ENCODE assay signal across 19 mouse cellular contexts in genomic region chr3:54480251-54480650, GRCm38 (mm10).
DNase-seq lines count a peak whose midpoint lies in the region; TF ChIP-seq lines count a peak whose summit lies in the region.
"Had no signal": no experiment of that assay in that cellular context is flagged by ENCODE, and none has a peak within 500 bp of the region (broad histone marks: within the 10 kb centered on the region; RNA-seq: fewer than 3 reads in every experiment).

No protein-coding gene starts in this region.

- H3K4me3 ChIP-seq in gastrocnemius, adult 2 months: no peak overlapping the region
- no peak overlapping the region for H3K4me3 ChIP-seq in heart, embryonic 10.5 days
- H3K4me3 ChIP-seq: erythroblast, embryonic 14.5 days; hindbrain, embryonic 15.5 days; intestine, embryonic 15.5 days; kidney, embryonic 15.5 days; limb, embryonic 10.5 days; midbrain, embryonic 10.5 days had no signal

- WGBS in heart, embryonic 10.5 days: 70% methylated on average over 6 of the region's 6 CpGs

- no peaks in the 10 kb centered on the region for H3K9me3 ChIP-seq in heart, embryonic 10.5 days
- H3K9me3 ChIP-seq: hindbrain, embryonic 15.5 days; intestine, embryonic 15.5 days; kidney, embryonic 15.5 days; limb, embryonic 10.5 days; midbrain, embryonic 10.5 days had no signal

- no peaks in the 10 kb centered on the region for H3K4me1 ChIP-seq in heart, embryonic 10.5 days
- H3K4me1 ChIP-seq: hindbrain, embryonic 15.5 days; midbrain, embryonic 10.5 days had no signal

- no peak overlapping the region; the same call in 1 of the 2 replicates for H3K27ac ChIP-seq in gastrocnemius, adult 2 months
- no peak overlapping the region for H3K27ac ChIP-seq in heart, embryonic 10.5 days
- H3K27ac ChIP-seq: hindbrain, embryonic 15.5 days; intestine, embryonic 15.5 days; kidney, embryonic 15.5 days; limb, embryonic 10.5 days; midbrain, embryonic 10.5 days had no signal

- no peaks in the 10 kb centered on the region for H3K27me3 ChIP-seq in heart, embryonic 10.5 days (ENCODE audit: insufficient read depth, poor library complexity, severe bottlenecking)
- H3K27me3 ChIP-seq: hindbrain, embryonic 15.5 days; intestine, embryonic 15.5 days; kidney, embryonic 15.5 days had no signal

- intact Hi-C loops in gastrocnemius, adult 2 months (cut with DNase I): no loop called here

- TF ChIP-seq CTCF in gastrocnemius, adult 2 months (IDR thresholded peaks at IDR 0.05): no peak

- peak; percentile 38 for DNase-seq in gastrocnemius, adult 2 months
- no peak for DNase-seq in gastrocnemius, adult 18-20 months (ENCODE audit: low spot score)
- peak; percentile 29 for DNase-seq in heart, postnatal 4 days
- DNase-seq in heart, embryonic 10.5 days (ENCODE audit: low spot score): no peak
- peak; percentile 88 for DNase-seq in Muller cell, postnatal 12 days (ENCODE audit: inconsistent ontology term)
- peak; percentile 52 for DNase-seq in skeletal muscle tissue, adult 2 months (ENCODE audit: low read depth, low spot score)
- no peak for DNase-seq in kidney, adult 9 months
- DNase-seq: adrenal gland, postnatal 14 days; cerebellum, adult 11 months; liver, postnatal 0 days; lung, postnatal 4 days; right cerebral cortex, postnatal 4 days; thymus, postnatal 25 days had no signal

- no peaks in the 10 kb centered on the region for H3K36me3 ChIP-seq in heart, embryonic 10.5 days
- H3K36me3 ChIP-seq: hindbrain, embryonic 15.5 days; intestine, embryonic 15.5 days; kidney, embryonic 15.5 days; limb, embryonic 10.5 days; midbrain, embryonic 10.5 days had no signal

Comparison
In these comparisons a context has a peak if more than half of its experiments do, and no peak if none do; other contexts are left out.
1. DNase-seq: peak in gastrocnemius, adult 2 months (single experiment), heart, postnatal 4 days (single experiment), Muller cell, postnatal 12 days (single experiment) and skeletal muscle tissue, adult 2 months (single experiment); none in gastrocnemius, adult 18-20 months (single experiment), heart, embryonic 10.5 days (single experiment) and kidney, adult 9 months (single experiment).